Mouse (Mus musculus): Measurements from ENCODE around the gene C77080.

The C77080 gene

DNA sequence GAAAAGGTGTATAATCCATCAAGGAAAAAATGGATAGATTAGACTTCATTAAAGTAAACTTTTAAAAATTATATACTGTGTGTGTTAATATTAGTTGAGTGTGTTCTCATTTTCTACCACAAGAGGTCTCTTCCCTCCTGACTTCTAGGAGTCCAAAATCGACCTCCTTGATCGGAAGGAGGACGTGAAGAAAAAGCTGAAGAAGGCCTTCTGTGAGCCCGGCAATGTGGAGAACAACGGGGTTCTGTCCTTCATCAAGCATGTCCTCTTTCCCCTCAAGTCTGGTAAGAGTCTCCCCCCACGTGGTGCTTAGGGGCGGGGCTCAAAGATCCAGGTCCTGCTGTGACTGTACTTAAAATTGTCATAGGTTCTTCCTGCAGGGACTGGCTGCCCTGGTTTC is 51.7 kb downstream of the C77080 start:
- DNase-seq = peak; percentile 13 to 18

- no peak for DNase-seq
These were observed 54.4 kb downstream of the C77080 start for GRCm38 (mm10) chr4:129206792-129207191.

GRCm38 (mm10) chr4:129204655-129205054 is 56.5 kb downstream of the C77080 start:
- DNase-seq = no peak

- no peak for DNase-seq
These were observed 63.7 kb downstream of the C77080 start for GRCm38 (mm10) chr4:129197514-129197913.

GRCm38 (mm10) chr4:129194280-129194679 is 66.9 kb downstream of the C77080 start:
- no peak for DNase-seq

GRCm38 (mm10) chr4:129191691-129192090 is 69.5 kb downstream of the C77080 start:
- DNase-seq = no peak

- peak; percentile 14 to 20 for DNase-seq
These were observed 70.7 kb downstream of the C77080 start for GRCm38 (mm10) chr4:129190538-129190937.

DNA sequence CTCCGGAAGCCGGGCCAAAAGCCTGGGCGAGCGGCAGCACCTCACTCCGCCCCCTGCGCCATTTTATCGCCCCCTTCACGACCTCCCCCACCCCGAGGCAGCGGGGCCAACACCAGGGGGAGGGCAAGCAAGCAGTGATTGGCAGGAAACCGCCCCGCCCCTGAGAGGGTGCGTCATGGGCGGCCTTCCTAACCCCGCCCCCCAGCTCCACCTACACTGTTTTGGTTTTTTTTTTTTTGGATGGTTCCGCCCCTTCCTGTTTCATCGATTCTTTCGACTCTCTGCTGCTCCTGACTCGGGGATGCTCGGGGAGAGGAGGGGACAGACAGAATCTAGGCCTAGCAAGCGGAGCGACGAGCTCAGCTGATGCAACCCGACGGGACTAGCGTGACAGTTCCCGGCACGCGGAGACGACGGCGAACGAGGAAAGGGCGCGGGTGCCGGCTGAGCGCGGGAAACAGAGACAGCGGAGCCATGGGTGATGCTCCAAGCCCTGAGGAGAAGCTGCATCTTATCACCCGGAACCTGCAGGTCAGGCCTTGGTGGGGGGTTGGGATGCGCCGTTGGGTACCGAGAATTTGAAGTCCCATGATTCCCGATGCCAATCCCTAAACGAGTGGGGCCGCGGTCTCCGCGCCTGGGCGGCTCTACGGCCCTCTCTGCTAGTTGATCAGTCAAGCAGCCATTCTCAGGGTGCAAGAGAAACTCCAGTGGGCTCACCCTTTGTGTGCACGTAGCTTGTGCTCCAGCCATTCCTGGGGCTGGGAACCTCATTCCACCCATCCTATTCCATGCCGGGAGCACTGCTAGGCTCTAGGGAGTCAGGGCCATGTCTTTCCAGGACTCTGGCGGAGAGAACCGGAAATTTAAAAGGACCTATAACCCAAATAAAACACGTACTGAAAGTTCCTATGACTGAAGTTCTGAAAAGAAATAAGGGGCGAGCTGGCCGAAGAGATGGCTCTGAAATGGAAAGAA is 71.4 kb downstream of the C77080 start, which contains the start of the genes S100pbp and Yars:
Gene S100pbp (minus strand): TSS at position 186 of the 978 bp plus-strand sequence.
Gene Yars (plus strand): TSS at position 219 of the 978 bp plus-strand sequence.
- peak; percentile 99 for DNase-seq

GRCm38 (mm10) chr4:129188803-129189541 is 72.2 kb downstream of the C77080 start:
- DNase-seq = peak; percentile 47 to 54

- DNase-seq = peak; percentile 3 to 16
These were observed 73.1 kb downstream of the C77080 start for GRCm38 (mm10) chr4:129188041-129188659.

GRCm38 (mm10) chr4:129179560-129179959 is 81.6 kb downstream of the C77080 start:
- DNase-seq = no peak

DNA sequence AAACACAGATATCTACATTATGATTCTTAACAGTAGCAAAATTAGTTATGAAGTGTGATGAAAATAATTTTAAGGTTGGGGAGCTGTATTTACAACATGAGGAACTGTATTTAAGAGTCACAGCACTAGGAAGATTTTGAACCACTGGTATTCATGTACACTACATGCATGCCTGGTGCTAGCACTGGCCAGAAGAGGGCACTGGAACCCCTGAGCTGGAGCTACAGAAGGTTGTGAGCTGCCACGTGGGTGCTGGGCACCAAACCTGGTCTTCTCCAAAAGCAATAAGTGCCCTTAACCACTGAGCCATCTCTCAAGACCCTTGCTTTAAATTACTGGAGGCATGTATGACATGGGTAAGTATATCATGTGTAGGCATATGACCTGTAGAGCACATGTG is 88.7 kb downstream of the C77080 start:
- peak in 1 of 2 experiments; percentile 7 for DNase-seq
